Mouse (Mus musculus) limb, embryonic 12.5 days (tissue): ENCODE results near the gene Rbbp4. TPM values are rescaled to one million over a fixed set of nuclear protein-coding genes. Genes with fewer than 3 reads are reported as not detected.
"Not testable (repeated sequence)": the region's sequence is repeated elsewhere in the genome, so short reads cannot be mapped to it uniquely, and the experiment has no call there.

ENCODE experiments used
- ATAC-seq: fragments of 200-750 bp; cut with Nextera tagmentation; 2 replicates; pipeline ENCODE4 v1.8.0; 2017; ENCODE audit warnings: low read depth, moderate TSS enrichment; ENCODE audit not compliant: insufficient number of reproducible peaks, insufficient read depth, low FRiP score, low TSS enrichment
- H3K27ac ChIP-seq: fragments of 300-500 bp; sonication (generic); 2 replicates; pipeline ENCODE4 v1.5.1; 2016; ENCODE audit warnings: mild to moderate bottlenecking, moderate library complexity
- H3K27me3 ChIP-seq: fragments of 300-500 bp; sonication (generic); 2 replicates; pipeline ENCODE4 v1.6.1; 2016; ENCODE audit warnings: mild to moderate bottlenecking, moderate library complexity
- H3K36me3 ChIP-seq: fragments of 300-500 bp; sonication (generic); 2 replicates; pipeline ENCODE4 v1.6.1; 2016; ENCODE audit warnings: mild to moderate bottlenecking, moderate library complexity
- H3K4me1 ChIP-seq: fragments of 300-500 bp; sonication (generic); replicated peaks from 2 replicates; pipeline ENCODE4 v1.6.1; 2016
- H3K4me2 ChIP-seq: fragments of 300-500 bp; sonication (generic); 2 replicates; pipeline ENCODE4 v1.6.1; 2016; ENCODE audit warnings: mild to moderate bottlenecking, moderate library complexity
- H3K4me3 ChIP-seq: fragments of 300-500 bp; sonication (generic); replicated peaks from 2 replicates; pipeline ENCODE4 v1.5.1; 2016; ENCODE audit warnings: mild to moderate bottlenecking
- H3K9ac ChIP-seq: fragments of 300-500 bp; sonication (generic); replicated peaks from 2 replicates; pipeline ENCODE4 v1.6.1; 2016; ENCODE audit warnings: mild to moderate bottlenecking, moderate library complexity
- H3K9me3 ChIP-seq: fragments of 300-500 bp; sonication (generic); 2 replicates; pipeline ENCODE4 v1.6.1; 2016; ENCODE audit warnings: mild to moderate bottlenecking, moderate library complexity
- WGBS: fragments of 180-500 bp; shearing (Covaris S2); methylation state at CpG from one replicate; pipeline ENCODE4 v1.1.7; 2016; 5-methylcytosine and 5-hydroxymethylcytosine counted together
- polyA plus RNA-seq: library from polyadenylated mRNA; unstranded; fragments of >200 nt; fragmentation: Nextera tagmentation; extraction: Ambion mirVana; gene quantifications from 2 replicates; pipeline ENCODE4 v1.2.1, GENCODE M21; 2016

The Rbbp4 gene
- polyA plus RNA-seq, 1 experiment from 2014 or later = 606 TPM

DNA sequence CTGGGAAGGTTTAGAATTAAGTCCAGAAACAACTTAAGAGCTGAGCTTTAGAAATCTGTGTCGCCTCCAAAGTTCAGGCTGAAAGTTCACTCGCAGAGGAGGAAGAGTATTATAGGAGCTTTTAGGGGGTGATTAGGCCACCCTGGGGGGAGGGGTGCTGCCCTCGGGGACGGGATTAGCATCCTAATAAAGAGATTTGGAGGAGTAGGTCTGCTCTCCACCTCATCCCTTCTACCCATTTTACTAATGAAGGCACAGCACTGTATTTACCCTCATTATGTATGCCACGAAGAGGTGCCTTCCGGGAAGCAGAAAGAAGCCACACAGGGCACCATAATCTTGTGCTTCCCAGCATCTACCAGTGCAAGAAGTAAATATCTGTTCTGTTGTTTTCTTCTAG lies 39.8 kb upstream of the Rbbp4 start:
- no peak overlapping the region for H3K4me3 ChIP-seq

DNA sequence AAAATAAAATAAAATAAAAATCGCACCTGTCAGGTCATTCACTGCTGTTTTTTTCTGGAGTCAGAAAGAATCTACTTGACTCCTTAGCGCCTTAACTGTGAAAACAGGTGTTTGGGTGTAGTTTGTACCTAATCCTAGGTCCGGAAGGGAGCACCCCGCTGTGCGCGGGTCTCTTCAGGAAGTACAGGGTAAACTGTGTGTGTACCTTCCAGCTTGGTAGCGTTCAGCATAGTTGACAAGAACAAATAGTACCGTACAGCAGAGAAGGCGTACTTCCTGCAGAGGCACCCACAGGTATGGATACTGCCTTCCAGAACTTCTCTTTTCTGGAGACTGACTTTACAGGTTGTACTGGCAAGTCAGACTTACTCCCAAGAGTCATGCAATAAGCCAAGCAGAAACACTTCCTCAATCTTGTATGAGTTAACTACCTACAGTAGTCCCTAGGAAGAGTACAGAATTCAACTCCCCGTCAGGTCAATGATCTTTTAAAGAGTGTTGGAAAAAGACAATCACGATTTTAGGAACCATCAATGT lies 39.1 kb upstream of the Rbbp4 start:
- H3K36me3 ChIP-seq = no peaks in the 10 kb centered on the region
- H3K9me3 ChIP-seq = no peaks in the 10 kb centered on the region
- H3K9ac ChIP-seq = no peak overlapping the region
- ATAC-seq = no peak
- WGBS = 46% methylated on average over 11 of the region's 11 CpGs
- no peak overlapping the region for H3K4me3 ChIP-seq
- H3K27me3 ChIP-seq = peaks cover 20% of the 10 kb centered on the region
- H3K4me2 ChIP-seq = no peak overlapping the region
- H3K27ac ChIP-seq = no peak overlapping the region
- H3K4me1 ChIP-seq = peaks cover 27% of the 10 kb centered on the region

More for the DNA sequence above, 39.8 kb upstream of the Rbbp4 start:
- no peak for ATAC-seq
- Histone ChIP-seq H3K4me1 (peaks cover 27% of the 10 kb centered on the region), H3K9ac (no peak overlapping the region), H3K27me3 (peaks cover 26% of the 10 kb centered on the region), H3K36me3 (no peaks in the 10 kb centered on the region), H3K9me3 (no peaks in the 10 kb centered on the region), H3K27ac (no peak overlapping the region), H3K4me2 (no peak overlapping the region)
- WGBS = 22% methylated on average over 6 of the region's 6 CpGs

DNA sequence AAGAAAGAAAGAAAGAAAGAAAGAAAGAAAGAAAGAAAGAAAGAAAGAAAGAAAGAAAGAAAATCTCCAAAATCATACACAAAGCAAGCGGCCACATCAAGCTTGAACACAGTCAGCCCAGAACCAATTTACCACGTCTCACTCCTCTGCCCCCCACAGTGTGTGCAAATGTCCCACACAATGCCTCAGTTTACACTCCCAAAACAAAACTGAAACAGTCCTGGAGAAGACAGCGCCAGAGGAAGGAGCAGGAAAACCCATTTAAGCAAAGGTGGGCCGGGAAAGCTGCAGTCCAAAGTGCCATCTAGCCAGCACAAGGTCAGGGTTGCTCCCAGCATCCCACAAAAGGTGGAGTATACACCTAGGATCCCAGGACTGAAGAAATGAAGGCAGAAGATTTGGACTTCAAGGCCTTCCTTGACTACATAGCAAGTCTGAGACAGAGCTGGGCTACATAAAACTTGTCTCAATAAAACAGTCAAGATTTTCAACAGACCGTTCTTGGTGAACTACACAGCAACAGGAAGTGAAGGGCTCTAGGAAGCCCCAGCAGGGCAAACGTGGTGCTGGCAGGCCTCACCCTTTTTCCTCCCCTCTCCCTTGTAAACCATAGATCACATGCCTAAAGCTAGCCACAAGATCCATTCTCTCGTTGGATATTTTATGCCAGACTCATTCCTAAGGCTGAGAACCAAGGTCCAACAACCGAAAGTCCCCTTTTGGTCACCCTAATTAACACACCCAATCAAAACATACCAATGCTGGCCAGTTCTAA lies 38.2 kb upstream of the Rbbp4 start:
- Histone ChIP-seq H3K27ac (peak overlapping the region; percentile 41; the same call in 1 of the 2 replicates), H3K4me3 (no peak overlapping the region), H3K4me1 (peaks cover 27% of the 10 kb centered on the region), H3K9ac (no peak overlapping the region), H3K4me2 (no peak overlapping the region), H3K27me3 (peaks cover 14% of the 10 kb centered on the region), H3K36me3 (no peaks in the 10 kb centered on the region), H3K9me3 (no peaks in the 10 kb centered on the region)
- ATAC-seq = no peak
- 40% methylated on average over 8 of the region's 8 CpGs for WGBS

DNA sequence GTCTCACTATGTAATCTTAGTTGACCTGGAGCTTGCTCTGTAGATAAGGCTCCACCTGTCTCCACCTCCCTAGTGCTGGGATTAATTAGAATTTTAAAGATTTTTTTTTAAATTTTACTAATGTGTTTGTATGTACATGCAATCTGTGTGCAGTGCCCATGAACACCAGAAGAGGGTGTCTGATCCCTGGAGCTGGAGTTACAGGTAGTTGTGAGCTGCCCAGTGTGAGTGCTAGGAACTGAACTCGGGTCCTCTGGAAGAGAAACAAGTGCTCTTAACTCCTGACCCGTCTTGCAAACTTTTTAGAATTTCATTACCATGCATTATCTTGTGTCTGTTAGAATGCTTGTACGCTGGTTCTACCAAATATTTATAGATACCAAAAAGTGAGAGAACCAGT lies 36.2 kb upstream of the Rbbp4 start:
- 89% methylated on average over 3 of the region's 3 CpGs for WGBS
- H3K4me3 ChIP-seq = no peak overlapping the region
- no peak for ATAC-seq
- no peak overlapping the region for H3K4me2 ChIP-seq
- no peaks in the 10 kb centered on the region for H3K9me3 ChIP-seq
- H3K9ac ChIP-seq = no peak overlapping the region
- H3K36me3 ChIP-seq = peaks cover 6% of the 10 kb centered on the region; the same call in 1 of the 2 replicates
- no peak overlapping the region for H3K27ac ChIP-seq
- peaks cover 14% of the 10 kb centered on the region for H3K27me3 ChIP-seq
- peaks cover 22% of the 10 kb centered on the region for H3K4me1 ChIP-seq

DNA sequence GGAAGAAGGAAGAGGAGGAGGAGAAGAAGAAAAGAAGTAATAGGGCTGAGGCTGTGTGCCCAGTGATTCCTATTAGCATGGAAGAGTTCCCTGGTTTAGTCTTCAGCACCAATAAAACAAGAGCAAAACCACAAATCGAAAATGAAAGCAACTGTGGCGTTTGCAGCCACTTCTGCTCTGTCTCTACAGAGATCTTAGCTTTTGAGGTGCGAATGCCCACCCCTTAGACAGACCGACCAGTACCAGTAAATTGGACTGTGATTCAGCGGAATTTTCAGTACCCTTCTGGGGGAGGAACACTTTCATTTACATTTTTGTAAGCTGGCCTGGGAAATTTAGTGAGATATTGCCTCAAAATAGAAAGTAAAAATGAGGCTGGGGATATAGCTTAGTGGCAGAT lies 30.1 kb upstream of the Rbbp4 start:
- Histone ChIP-seq H3K27ac (no peak overlapping the region), H3K4me3 (no peak overlapping the region), H3K9me3 (no peaks in the 10 kb centered on the region), H3K4me1 (no peaks in the 10 kb centered on the region), H3K36me3 (peaks cover 20% of the 10 kb centered on the region; the same call in 1 of the 2 replicates), H3K4me2 (no peak overlapping the region), H3K27me3 (no peaks in the 10 kb centered on the region), H3K9ac (no peak overlapping the region)
- WGBS = 88% methylated on average over 5 of the region's 5 CpGs
- no peak for ATAC-seq

DNA sequence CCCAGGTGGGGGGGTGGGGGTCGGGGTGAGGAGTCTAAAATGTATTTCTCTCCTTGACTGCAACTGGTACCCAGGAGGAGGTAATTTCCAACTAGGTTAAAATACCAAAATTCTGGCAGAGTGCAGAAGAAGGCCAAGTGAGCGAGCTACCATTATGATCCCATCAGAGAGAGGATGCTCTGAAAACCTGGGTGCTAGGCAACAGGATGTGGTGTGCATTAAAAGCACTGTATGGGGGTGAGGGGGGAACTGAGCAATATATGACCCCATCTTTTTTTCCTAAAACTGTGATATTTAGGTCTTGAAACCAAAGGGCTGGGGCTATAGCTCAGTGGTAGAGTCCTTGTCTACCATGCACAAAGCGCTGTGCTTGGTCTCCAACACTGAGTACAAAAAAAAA lies 29.2 kb upstream of the Rbbp4 start:
- Histone ChIP-seq H3K36me3 (peaks cover 28% of the 10 kb centered on the region; the same call in 1 of the 2 replicates), H3K4me2 (no peak overlapping the region), H3K9me3 (no peaks in the 10 kb centered on the region), H3K27me3 (no peaks in the 10 kb centered on the region), H3K27ac (no peak overlapping the region), H3K4me3 (no peak overlapping the region), H3K4me1 (no peaks in the 10 kb centered on the region), H3K9ac (no peak overlapping the region)
- ATAC-seq = no peak
- 82% methylated on average over 3 of the region's 3 CpGs for WGBS

DNA sequence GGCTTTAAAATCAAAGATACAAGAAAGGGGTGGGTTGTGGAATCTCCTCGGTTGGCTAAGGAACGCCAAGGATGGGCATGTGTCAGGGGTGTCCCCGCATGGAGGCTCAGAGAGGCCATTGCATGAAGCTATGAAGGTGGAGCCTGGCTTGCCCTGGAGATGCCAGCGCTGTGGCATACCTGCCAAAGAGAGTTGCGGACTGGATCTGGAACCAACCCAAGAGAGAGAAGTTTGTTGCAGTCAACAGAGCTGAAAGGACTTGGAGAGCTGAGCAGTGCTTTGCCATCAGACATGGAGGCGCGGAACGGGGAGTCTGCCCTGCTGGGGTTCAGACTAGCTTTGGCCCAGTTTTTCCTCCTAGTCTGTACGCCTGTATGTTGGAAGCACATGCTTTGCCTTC lies 28.3 kb upstream of the Rbbp4 start:
- H3K4me1 ChIP-seq = no peaks in the 10 kb centered on the region
- H3K4me2 ChIP-seq = no peak overlapping the region
- 89% methylated on average over 9 of the region's 9 CpGs for WGBS
- H3K27me3 ChIP-seq = no peaks in the 10 kb centered on the region
- no peak overlapping the region for H3K4me3 ChIP-seq
- H3K9me3 ChIP-seq = no peaks in the 10 kb centered on the region
- H3K9ac ChIP-seq = no peak overlapping the region
- ATAC-seq = no peak
- H3K27ac ChIP-seq = no peak overlapping the region
- peaks cover 34% of the 10 kb centered on the region; the same call in 1 of the 2 replicates for H3K36me3 ChIP-seq

DNA sequence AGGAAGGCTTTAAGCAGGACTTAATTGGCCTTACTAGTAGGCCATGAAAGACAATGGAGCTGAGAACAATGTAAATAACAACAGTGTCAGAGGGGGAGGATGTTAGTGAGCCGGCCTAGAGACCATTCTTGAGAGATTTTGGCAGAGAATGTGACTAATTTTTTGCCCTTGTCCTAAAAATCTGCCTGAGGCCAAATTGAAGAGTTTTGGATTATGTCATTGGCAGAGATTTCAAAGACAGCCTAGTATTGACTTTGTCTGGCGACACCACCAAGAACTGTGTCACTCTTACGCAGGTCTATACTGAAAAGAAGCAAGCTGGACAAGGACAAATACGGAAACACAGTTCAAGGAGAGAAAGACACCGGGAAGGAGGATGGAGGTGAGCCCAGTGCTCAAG lies 27.6 kb upstream of the Rbbp4 start:
- no peak overlapping the region for H3K9ac ChIP-seq
- 79% methylated on average over 5 of the region's 5 CpGs for WGBS
- no peak overlapping the region for H3K27ac ChIP-seq

DNA sequence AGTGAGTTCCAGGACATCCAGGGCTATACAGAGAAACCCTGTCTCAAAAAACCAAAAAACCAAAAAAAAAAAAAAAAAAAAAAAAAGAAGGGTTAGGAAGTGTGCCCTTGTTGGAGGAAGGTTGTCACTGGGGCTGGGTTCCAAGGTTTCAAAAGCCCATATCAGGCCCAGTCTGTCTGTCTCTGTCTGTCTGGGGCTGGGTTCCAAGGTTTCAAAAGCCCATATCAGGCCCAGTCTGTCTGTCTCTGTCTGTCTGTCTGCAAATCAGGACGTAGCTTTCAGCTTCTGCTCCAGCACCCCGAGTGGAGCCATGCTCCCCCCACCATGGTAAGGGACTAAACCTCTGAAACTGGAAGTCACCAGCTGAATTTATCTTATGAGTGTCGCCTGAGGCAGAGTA lies 27.1 kb upstream of the Rbbp4 start:
- WGBS = 92% methylated on average over 3 of the region's 3 CpGs

More for the DNA sequence above, 27.6 kb upstream of the Rbbp4 start:
- H3K4me2 ChIP-seq = no peak overlapping the region
- H3K9me3 ChIP-seq = no peaks in the 10 kb centered on the region
- H3K4me3 ChIP-seq = no peak overlapping the region
- no peak for ATAC-seq
- H3K4me1 ChIP-seq = no peaks in the 10 kb centered on the region
- peaks cover 37% of the 10 kb centered on the region for H3K36me3 ChIP-seq
- H3K27me3 ChIP-seq = no peaks in the 10 kb centered on the region

DNA sequence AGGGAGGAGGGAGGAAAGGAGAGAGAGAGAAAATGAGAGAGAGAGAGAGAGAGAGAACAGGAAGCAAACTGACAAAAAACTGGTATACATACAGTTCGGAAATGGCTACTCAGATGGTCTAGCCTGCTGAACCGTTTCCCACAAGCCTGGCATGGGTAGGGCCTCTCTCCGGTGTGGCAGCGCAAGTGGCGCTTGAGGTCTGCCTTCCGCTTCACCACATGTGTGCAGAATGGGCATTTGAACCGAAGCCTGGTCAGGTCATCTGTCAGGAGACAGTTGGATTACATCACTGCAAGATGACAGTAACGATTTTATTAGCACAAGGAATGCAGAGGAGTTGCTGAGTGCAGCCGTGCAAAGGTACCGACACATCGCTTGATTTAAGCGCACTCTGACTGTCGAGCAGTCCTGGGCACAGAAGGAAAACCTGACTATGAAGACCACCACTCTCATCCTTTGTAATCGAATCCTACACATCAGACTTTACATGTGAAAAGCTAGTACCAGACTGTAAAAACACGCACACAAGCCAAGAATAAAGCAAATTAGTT lies 22.5 kb upstream of the Rbbp4 start:
- Histone ChIP-seq H3K27ac (no peak overlapping the region), H3K9me3 (no peaks in the 10 kb centered on the region), H3K36me3 (peaks cover 61% of the 10 kb centered on the region), H3K4me3 (no peak overlapping the region), H3K4me1 (no peaks in the 10 kb centered on the region), H3K9ac (no peak overlapping the region), H3K27me3 (no peaks in the 10 kb centered on the region), H3K4me2 (no peak overlapping the region)
- no peak for ATAC-seq
- WGBS = 86% methylated on average over 15 of the region's 15 CpGs

More for the DNA sequence above, 27.1 kb upstream of the Rbbp4 start:
- H3K4me3 ChIP-seq, H3K27me3 ChIP-seq, H3K4me2 ChIP-seq, H3K4me1 ChIP-seq, ATAC-seq, H3K9ac ChIP-seq, H3K27ac ChIP-seq, H3K9me3 ChIP-seq: not testable (repeated sequence)
- H3K36me3 ChIP-seq = peaks cover 40% of the 10 kb centered on the region

DNA sequence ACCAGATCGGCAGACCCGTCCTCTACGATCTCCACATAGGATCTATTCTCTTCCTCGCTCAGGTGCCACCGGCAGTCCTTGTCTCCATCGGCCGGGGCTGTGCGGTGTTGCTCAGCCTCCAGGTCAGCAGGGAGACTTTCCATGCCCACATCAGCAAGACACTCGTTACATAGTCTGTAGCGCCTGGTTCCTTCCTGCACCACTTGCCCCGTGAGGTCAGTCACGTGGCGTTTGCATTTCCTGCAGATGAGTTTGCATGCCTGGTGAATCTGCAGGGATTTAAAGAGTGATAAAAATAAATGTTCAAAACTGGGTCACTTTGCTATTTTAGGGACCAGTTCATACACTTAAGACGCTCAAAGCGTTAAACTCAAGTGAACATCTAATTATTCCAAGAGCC lies 19.1 kb upstream of the Rbbp4 start:
- Histone ChIP-seq H3K9me3 (no peaks in the 10 kb centered on the region), H3K4me2 (no peak overlapping the region), H3K27ac (no peak overlapping the region), H3K9ac (no peak overlapping the region), H3K4me1 (no peaks in the 10 kb centered on the region), H3K27me3 (no peaks in the 10 kb centered on the region), H3K36me3 (peaks cover 56% of the 10 kb centered on the region), H3K4me3 (no peak overlapping the region)
- 79% methylated on average over 15 of the region's 15 CpGs for WGBS
- ATAC-seq = no peak
